Mouse (Mus musculus): ENCODE data around the gene Ccdc189.
A peak's percentile ranks its signal among the peaks of the same experiment; 100 is the strongest.

The Ccdc189 gene

DNA sequence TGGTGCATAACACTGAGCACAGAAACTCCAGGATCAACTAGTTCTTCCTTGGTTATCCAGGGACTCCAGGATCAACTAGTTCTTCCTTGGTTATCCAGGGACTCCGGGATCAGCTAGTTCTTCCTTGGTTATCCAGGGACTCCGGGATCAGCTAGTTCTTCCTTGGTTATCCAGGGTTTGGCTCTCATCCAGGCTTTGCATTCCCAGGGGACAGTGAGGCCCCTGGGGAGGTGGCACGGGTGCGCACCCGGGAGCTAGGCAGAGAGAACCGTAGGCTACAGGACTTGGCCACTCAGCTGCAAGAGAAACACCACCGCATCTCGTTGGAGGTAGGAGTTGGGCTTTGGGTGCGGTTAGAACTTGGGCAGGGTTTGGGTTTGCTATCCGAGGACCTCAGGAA, 2.7 kb upstream of the Ccdc189 start:
- DNase-seq (ENCODE audit: low read depth, low spot score): no peak

DNA sequence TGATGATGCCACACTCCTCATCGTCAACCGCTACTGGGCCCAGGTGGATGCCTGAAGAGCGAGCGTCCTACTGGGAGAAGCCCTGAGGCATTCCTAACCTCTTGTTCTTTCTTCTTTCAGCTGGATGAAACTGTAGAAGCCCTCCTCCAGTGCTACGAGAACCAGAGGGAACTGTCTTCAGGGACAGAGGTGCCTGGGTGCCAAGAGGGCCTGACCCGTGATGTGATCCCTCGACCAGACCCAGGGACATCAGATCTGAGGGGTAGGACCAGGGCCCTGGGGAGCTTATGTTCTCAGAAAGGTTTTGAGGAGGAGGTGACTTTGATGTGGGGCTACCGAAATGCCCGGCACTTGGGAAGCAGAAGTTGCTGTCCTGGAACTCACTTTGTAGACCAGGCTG, 1.2 kb upstream of the Ccdc189 start:
- no peak for DNase-seq (ENCODE audit: low read depth, low spot score)

DNA sequence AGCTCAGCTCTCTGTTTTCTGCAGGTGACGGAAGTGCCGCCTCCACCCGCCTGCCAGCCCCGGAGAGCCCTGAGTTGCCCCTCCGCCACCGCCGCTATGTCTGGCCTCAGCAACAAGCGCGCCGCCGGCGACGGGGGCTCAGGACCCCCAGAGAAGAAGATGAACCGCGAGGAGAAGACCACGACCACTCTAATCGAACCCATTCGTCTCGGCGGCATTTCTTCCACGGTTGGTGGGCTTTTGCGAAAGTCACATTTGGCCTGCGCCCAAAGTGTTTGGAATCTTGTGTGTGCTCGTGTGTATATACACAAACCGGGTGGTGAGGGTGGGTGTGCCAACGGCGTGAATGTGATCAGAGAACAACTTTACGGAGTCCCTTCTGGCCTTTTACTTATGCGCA, 506 bp upstream of the Ccdc189 start:
- DNase-seq (ENCODE audit: low read depth, low spot score): no peak

DNA sequence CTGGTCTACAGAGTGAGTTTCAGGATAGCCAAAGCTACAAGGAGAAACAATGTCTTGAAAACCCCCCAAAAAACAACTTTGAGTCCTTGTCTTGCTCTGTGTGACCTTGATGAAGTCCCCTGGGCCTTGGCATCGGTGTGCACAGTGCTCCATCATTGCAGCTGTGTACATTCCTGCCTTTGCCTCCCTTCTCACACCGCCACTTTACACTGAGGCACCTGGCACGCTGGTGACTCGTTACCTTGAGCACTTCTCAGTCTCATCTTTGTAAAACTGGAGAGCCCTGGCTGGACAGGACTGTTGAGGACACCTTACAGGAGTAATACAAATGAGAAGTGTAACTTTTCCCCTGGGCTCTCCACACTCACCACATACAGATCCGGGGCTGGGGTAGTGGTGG, 1.2 kb downstream of the Ccdc189 start:
- no peak for DNase-seq (ENCODE audit: low read depth, low spot score)

DNA sequence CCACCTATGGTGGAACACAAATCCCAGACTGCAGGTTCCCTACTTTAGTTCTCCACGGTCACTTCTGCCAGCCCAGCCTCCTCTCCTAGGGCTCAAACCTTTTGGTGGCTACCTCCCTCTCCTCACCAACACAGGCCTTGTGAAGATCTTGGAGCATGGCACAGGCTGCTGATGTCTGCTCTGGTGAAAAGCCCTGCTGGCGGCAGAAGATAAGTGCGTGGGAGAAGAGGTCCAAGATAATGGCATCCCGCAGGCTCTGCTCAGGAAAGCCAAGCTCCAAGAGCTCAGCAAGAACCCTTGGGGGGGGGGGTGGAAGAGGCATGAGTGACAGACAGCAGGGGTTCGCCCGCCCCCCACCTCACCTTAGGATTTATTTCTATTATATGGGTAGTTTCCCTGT, 2.2 kb downstream of the Ccdc189 start:
- no peak for DNase-seq (ENCODE audit: low read depth, low spot score)

DNA sequence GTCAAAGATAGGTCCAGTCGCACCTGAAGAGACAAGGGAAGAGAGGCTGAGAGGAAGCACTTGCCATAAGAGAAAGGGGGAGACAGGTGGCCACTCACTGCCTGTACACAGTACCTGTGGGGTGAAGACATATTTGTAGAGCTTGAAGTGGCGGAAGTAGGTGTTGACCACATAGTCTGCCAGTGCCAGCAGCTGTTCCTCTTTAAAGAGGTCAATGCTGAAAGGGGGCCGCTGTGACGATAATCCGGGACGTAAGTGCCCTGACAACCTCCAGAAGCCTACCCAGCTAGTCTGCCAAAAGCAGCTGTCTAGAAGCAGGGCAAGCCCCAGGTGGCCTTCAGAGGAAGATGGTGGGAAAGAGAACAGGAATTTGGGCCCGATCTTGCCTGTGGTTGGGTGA, 3.4 kb downstream of the Ccdc189 start:
- no peak for DNase-seq (ENCODE audit: low read depth, low spot score)

DNA sequence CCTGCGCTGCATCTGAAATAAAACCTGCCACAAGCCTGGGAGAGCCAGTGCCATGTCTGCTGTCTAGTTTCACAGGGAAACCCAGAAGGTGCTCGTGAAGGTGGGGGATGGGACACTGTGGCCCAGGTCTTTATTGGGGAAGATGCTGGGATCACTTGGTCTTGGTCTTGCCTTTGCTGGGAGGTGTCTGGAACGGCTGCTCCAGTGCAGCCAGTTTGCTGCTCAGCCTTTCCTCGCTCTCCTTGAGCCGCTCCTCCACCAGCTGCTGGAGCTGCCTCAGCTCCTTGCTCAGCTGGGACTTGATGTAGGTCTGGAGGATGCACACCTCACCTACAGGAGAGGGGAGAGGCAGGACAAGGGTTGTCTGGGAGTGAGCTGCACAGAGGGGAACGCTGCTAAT, 5.1 kb downstream of the Ccdc189 start:
- no peak for DNase-seq (ENCODE audit: low read depth, low spot score)

DNA sequence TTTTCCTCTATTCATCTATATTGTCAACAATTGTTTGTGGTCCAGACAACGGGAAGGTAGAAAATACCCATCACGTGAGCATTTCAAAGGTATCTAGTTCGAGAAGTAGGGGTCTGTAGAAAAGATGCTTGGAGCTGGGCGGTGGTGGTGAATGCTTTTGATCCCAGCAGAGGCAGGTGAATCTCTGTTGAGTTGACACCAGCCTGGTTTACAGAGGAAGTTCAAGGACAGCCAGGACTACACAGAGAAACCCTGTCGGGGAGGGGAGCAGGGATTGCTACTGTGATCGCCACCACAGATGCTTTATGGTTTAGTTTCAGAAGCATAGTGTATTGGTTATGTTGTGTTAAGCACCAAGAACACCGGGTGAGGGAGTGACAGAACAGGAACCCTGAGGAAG, 14.3 kb downstream of the Ccdc189 start:
- DNase-seq (ENCODE audit: low read depth, low spot score): no peak

DNA sequence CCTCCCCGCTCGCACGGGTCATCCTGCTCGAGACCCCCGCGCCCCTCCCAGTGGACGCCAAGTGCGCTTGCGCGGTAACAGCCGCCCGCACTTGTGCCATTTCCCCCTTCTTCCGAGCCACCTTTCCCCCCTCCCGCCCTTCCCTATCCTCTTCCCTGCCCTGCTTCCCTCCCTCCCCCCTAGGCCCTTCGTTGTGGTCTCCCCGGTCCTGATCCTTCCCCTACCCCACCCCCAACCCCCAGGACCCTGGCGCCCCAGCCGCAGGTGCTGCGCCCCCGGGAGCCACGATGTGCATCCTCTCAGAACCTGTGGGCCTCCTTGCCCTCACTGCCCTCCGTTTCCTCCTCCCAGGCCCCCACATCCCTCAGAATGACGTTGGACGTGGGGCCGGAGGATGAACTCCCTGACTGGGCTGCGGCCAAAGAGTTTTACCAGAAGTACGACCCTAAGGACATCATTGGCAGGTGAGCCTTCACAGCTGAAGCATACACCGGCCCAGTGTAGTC, 14.8 kb downstream of the Ccdc189 start:
- no peak for DNase-seq (ENCODE audit: low read depth, low spot score)

DNA sequence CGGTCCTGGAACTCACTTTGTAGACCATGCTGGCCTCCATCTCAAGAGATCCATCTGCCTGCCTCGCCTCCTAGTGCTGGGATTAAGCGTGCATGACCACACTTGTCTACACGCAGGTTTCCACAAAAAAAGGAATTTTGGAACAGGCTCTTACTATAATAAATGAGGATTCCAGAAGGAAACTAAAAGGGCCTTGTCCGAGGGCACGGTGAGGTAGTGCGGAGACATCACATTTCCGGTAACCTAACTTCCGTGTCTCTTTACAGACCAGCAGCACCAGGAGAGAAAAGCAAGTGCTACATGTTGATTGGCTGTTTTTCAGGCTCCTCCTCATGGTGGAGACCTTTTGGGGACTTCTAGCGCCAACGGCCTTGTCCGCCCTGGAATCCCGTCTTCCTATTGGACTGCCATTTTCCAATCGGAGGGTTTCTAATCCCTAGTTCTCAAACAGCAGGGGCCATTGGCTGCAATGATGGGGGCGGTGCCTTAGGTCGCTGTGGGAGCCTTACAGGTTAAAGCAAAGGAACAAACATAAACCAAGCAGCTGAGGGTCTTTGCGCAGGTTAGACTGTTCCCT, 15.4 kb downstream of the Ccdc189 start, which contains the start of gene Phkg2:
Phkg2 (plus strand) TSS at position 446 of the 577 bp plus-strand sequence.
- DNase-seq (ENCODE audit: low read depth, low spot score): peak; percentile 90

DNA sequence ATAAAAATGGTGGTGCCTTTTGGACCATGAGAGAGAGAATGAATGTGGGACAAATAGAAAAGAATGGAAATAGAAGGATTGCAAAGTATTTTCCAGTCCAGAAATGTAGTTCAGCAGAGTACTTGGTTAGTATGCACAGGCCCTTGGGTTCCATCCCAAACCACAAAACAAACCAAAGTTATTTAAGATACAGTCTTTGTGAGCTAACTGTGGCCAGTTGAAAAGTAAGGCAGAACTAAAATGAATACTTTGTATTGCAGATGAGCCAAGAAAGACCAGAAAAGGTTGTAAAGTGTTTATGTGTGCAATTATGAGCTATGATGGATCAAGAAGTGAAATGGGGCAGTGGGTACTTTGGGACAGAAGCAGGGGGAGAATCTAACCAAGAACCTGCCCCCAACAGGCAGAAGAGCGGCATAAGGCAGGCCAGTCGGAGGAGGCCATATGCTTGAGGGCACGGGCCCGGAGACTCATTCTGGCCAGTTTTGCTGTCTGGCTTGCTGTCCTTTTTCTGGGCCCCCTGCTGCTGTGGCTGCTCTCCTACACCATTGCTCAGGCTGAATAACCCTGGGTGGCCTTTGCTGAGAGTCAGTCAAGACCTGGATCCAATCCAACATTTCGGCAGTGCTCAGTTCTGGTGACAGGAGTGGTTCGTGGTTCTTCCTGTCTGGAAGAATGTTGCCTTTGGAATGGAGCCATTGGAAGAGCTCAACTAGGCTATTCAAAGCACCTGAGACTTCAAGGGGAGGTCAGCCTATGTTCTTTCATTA, 23.8 kb downstream of the Ccdc189 start:
- no peak for DNase-seq (ENCODE audit: low read depth, low spot score)

DNA sequence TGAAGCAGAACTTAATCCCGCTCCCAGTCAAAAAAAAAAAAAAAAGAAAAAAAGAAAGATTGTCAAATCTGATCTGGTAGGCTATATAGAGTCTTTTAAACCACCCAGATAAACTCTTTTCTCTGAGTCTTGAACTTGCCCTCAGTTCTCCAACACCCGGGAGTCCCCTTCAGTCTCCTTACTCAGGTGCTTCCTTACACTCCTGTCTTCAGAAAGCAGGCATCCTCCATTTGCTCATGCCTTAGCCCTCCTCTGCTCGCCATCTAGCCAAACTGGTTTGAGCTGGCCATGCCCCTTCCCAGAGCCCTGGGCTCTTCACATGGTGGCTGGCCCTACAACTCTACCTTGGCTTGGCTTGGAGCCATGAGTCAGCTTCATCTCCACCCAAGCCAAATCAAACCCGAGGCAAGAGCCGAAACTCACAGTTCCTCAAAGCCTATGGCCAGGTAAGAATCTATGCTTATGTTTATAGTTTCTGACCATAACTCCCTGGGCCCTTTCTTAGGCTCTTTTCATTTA, 27.0 kb downstream of the Ccdc189 start, which contains the start of gene Tmem265:
Tmem265 (plus strand) TSS at position 51 of the 519 bp plus-strand sequence.
- DNase-seq (ENCODE audit: low read depth, low spot score): no peak

DNA sequence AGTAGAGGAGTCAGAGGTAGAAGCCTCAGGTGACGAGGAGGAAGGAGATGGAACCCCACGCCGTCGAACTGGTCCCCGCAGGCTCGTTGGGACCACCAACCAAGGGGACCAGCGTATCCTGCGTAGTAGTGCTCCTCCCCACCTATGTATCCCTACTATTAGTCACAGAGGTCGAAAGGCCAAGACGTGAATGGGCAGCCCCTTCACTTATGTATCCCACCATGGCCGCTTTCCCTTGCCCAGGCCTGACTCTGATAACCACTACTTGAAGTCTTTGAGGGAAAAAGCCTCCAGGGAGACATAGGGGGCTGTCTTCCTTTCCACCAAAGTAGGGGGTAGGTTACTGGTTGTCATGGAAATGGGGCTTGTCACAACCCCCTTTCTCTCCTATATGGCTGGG, 27.8 kb downstream of the Ccdc189 start:
- DNase-seq (ENCODE audit: low read depth, low spot score): no peak

DNA sequence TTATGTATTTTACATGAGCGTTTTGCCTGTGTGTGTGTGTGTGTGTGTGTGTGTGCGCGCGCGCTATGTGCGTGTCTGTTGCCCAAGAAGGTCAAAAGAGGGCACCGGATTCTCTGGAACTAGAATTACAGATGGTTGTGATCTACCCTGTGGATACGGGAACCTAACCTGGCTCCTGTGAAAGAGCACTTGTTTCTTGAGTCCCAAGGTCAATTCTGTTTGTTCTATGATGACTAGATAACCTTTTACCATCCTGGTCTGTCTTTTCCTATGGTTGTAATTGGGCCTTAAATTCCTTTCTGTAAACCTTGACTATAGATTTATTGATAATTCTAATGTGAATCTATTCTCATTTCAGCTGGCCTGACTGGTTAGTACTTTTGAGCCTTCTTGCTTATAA, 36.8 kb downstream of the Ccdc189 start:
- DNase-seq (ENCODE audit: low read depth, low spot score): no peak

DNA sequence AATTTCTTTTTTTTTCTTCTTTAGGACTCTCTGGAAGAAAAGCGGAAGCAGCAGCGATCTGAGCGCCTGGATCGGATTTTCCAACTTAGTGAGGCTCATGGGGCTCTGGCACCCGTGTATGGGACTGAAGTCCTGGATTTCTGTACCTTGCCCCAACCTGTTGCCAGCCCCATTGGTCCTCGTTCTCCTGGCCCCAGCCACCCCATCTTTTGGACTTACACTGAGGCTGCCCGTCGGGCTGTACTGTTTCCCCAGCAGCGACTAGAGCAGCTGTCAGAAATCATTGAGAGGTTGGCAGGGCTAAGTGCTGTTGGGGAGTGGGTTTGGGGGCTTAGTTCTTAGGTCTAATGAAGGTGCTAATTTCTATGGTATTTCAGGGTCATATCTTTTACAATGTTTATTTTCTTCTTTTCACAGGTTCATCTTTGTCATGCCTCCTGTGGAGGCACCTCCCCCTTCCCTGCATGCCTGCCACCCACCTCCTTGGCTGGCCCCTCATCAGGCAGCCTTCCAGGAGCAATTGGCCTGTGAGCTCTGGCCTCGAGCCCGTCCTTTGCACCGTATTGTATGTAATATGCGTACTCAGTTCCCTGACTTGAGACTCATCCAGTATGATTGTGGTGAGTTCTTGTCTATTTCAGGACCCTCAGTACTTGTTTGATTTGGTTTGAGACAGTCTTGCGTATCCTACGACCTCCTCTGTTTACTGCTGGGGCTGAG, 39.1 kb downstream of the Ccdc189 start:
- DNase-seq (ENCODE audit: low read depth, low spot score): no peak

DNA sequence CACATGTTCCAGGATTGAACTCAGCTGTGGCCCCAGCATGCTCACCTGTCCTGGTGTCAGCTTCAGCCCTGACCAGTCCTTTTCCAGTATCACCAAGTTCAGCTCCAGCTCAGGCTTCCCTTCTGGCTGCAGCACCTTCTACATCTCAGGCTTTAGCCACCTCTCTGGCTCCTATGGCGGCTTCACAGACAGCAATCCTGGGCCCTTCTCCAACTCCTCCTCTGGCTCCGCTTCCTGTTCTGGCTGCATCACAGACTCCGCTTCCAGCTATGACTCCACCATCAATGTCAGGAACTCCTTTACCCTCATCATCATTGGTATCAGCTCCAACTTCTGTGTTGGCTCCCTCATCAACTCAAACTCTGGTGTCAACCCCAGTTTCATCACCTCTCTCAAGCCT, 46.7 kb downstream of the Ccdc189 start:
- DNase-seq (ENCODE audit: low read depth, low spot score): no peak

Measured in retina, postnatal 7 days (tissue).